Mouse (Mus musculus) stomach, postnatal 0 days (tissue): ENCODE data around the gene Ccnk.

Experiments
- CTCF ChIP-seq: IDR thresholded peaks from 2 replicates; pipeline ENCODE4 v1.5.1; 2016; ENCODE audit warnings: antibody characterized with exemption, low read depth, mild to moderate bottlenecking, moderate library complexity
- EP300 ChIP-seq: optimal IDR thresholded peaks from 2 replicates; pipeline ENCODE3; 2016; ENCODE audit warnings: antibody characterized with exemption

DNA sequence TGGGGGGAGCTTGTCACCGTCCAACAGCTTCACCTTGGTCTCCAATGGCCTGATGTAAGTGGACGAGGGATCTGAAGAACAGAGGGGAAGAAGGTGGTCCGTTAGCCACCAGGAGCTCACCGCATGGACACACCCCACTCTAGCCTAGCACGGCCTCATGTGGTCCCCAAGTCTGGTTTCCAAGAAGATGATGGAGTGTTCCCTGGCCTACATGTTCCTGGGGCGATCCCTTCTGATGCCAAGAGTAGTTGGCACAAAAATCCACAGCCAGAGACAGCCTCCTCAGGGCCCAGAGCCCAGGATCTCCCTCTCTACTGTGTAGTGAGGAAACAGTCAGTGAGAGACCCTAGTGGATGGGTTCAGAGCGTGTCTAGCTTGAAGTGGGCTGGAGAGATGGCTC is 42.3 kb downstream of the Ccnk start:
- TF ChIP-seq CTCF (no peak), EP300 (no peak)
